Comparison of ENCODE assay signal across 21 mouse cellular contexts in genomic region chr17:12201086-12201485, GRCm38 (mm10).
DNase-seq lines count a peak whose midpoint lies in the region; ATAC-seq and TF ChIP-seq lines count a peak whose summit lies in the region.
"Had no signal": no experiment of that assay in that cellular context is flagged by ENCODE, and none has a peak within 500 bp of the region (broad histone marks: within the 10 kb centered on the region; RNA-seq: fewer than 3 reads in every experiment).

No protein-coding gene starts in this region.

- H3K4me1 ChIP-seq in limb, embryonic 14.5 days (ENCODE audit: control insufficient read depth, insufficient read depth, low read length), result peaks cover 32% of the 10 kb centered on the region
- peaks cover 53% of the 10 kb centered on the region for H3K4me1 ChIP-seq in limb, embryonic 10.5 days
- H3K4me1 ChIP-seq in G1E (ENCODE audit: insufficient read depth, low read depth, low read length), result peaks cover 79% of the 10 kb centered on the region
- peaks cover 46% of the 10 kb centered on the region for H3K4me1 ChIP-seq in liver, postnatal 0 days (ENCODE audit: insufficient read depth)

- H3K9ac ChIP-seq in limb, embryonic 14.5 days (ENCODE audit: low read depth, low read length, severe bottlenecking), result no peak overlapping the region
- H3K9ac ChIP-seq in liver, postnatal 0 days (replicated peaks), result no peak overlapping the region
- H3K9ac ChIP-seq: forebrain, embryonic 15.5 days; hindbrain, embryonic 12.5 days; intestine, embryonic 15.5 days; lung, embryonic 14.5 days; midbrain, embryonic 15.5 days had no signal

- DNase-seq in limb, embryonic 14.5 days (ENCODE audit: low spot score), result no peak
- no peak for DNase-seq in limb, embryonic 10.5 days (ENCODE audit: low spot score)
- peak; percentile 23 for DNase-seq in G1E (ENCODE audit: low spot score)
- DNase-seq in induced T-regulatory cell, adult 2 months (ENCODE audit: low read depth), result peak; percentile 32
- no peak for DNase-seq in liver, postnatal 0 days
- DNase-seq in spleen, postnatal 10 days (ENCODE audit: low spot score in 2 of 2), result no peak
- DNase-seq: adrenal gland, postnatal 36 days; cerebellum, adult 9-10 months; heart, adult 2 months; kidney, postnatal 10 days; left cerebral cortex, postnatal 4 days; lung, embryonic 14.5 days; lung, postnatal 4 days; right cerebral cortex, adult 18-20 months; thymus, adult 18-20 months had no signal

- TF ChIP-seq CTCF in G1E (IDR thresholded peaks at IDR 0.05; ENCODE audit: low read depth, low read length), result no peak
- no peak for TF ChIP-seq CTCF in liver, postnatal 0 days (IDR thresholded peaks at IDR 0.05; ENCODE audit: low read depth)

- 0 out of 2 replicates have a peak, but pooled peaks have one; percentile 16 for ATAC-seq in limb, embryonic 14.5 days (ENCODE audit: low FRiP score, low read depth)
- no peak for ATAC-seq in G1E (ENCODE audit: extremely low read depth, insufficient number of reproducible peaks, low FRiP score, poor library complexity, severe bottlenecking)
- ATAC-seq in liver, postnatal 0 days, result no peak
- ATAC-seq in megakaryocyte progenitor cell, adult 5-6 weeks (replicated peaks; ENCODE audit: poor library complexity), result no peak
- ATAC-seq: forebrain, embryonic 15.5 days; intestine, embryonic 15.5 days; midbrain, embryonic 15.5 days; Patski had no signal

- no peak for TF ChIP-seq EP300 in liver, postnatal 0 days (IDR thresholded peaks at IDR 0.05; ENCODE audit: low read depth)

- H3K27me3 ChIP-seq in limb, embryonic 14.5 days (ENCODE audit: control insufficient read depth, insufficient read depth, low read length), result no peaks in the 10 kb centered on the region
- H3K27me3 ChIP-seq in limb, embryonic 10.5 days (ENCODE audit: low read depth, poor library complexity, severe bottlenecking), result no peaks in the 10 kb centered on the region
- H3K27me3 ChIP-seq in G1E (ENCODE audit: insufficient read depth, low read length), result no peaks in the 10 kb centered on the region
- H3K27me3 ChIP-seq in liver, postnatal 0 days (ENCODE audit: insufficient read depth, low read length), result no peaks in the 10 kb centered on the region
- H3K27me3 ChIP-seq: forebrain, embryonic 15.5 days; hindbrain, embryonic 12.5 days; intestine, embryonic 15.5 days; midbrain, embryonic 15.5 days; Patski had no signal

- no peak for TF ChIP-seq POLR2A in limb, embryonic 14.5 days (IDR thresholded peaks at IDR 0.05; ENCODE audit: borderline replicate concordance, extremely low read depth, insufficient read depth, insufficient read length)

- no peak overlapping the region for H3K4me2 ChIP-seq in limb, embryonic 14.5 days (replicated peaks; ENCODE audit: low read depth, low read length, severe bottlenecking)
- no peak overlapping the region for H3K4me2 ChIP-seq in liver, postnatal 0 days (ENCODE audit: low read depth, low read length)
- H3K4me2 ChIP-seq: forebrain, embryonic 15.5 days; hindbrain, embryonic 12.5 days; intestine, embryonic 15.5 days; lung, embryonic 14.5 days; midbrain, embryonic 15.5 days had no signal

- WGBS in limb, embryonic 14.5 days, result 78% methylated on average over 1 of the region's 1 CpGs
- 89% methylated on average over 1 of the region's 1 CpGs for WGBS in limb, embryonic 10.5 days
- 73% methylated on average over 1 of the region's 1 CpGs for WGBS in liver, postnatal 0 days (ENCODE audit: insufficient replicate concordance)

- no peak overlapping the region for H3K27ac ChIP-seq in limb, embryonic 14.5 days (replicated peaks; ENCODE audit: low read depth, low read length)
- no peak overlapping the region for H3K27ac ChIP-seq in limb, embryonic 10.5 days
- peak overlapping the region; percentile 99; the same call in 1 of the 2 replicates for H3K27ac ChIP-seq in liver, postnatal 0 days (ENCODE audit: low read depth)
- H3K27ac ChIP-seq: forebrain, embryonic 15.5 days; heart, adult 2 months; hindbrain, embryonic 12.5 days; intestine, embryonic 15.5 days; midbrain, embryonic 15.5 days had no signal

- no peak overlapping the region for H3K4me3 ChIP-seq in limb, embryonic 14.5 days (replicated peaks; ENCODE audit: low read length)
- no peak overlapping the region for H3K4me3 ChIP-seq in limb, embryonic 10.5 days
- no peak overlapping the region for H3K4me3 ChIP-seq in G1E (ENCODE audit: low read depth, low read length)
- no peak overlapping the region for H3K4me3 ChIP-seq in liver, postnatal 0 days (ENCODE audit: low read depth, low read length)
- H3K4me3 ChIP-seq: forebrain, embryonic 15.5 days; heart, adult 2 months; hindbrain, embryonic 12.5 days; intestine, embryonic 15.5 days; midbrain, embryonic 15.5 days had no signal

- H3K36me3 ChIP-seq in limb, embryonic 14.5 days (ENCODE audit: control insufficient read depth, insufficient read depth, low read length), result peaks cover 10% of the 10 kb centered on the region; the same call in 1 of the 2 replicates
- peaks cover 26% of the 10 kb centered on the region for H3K36me3 ChIP-seq in limb, embryonic 10.5 days
- peaks cover 61% of the 10 kb centered on the region for H3K36me3 ChIP-seq in G1E (replicated peaks)
- peaks cover 2% of the 10 kb centered on the region for H3K36me3 ChIP-seq in liver, postnatal 0 days (replicated peaks; ENCODE audit: insufficient read depth, low read length)
- H3K36me3 ChIP-seq: intestine, embryonic 15.5 days; midbrain, embryonic 15.5 days had no signal

- no peaks in the 10 kb centered on the region for H3K9me3 ChIP-seq in limb, embryonic 14.5 days (ENCODE audit: control insufficient read depth, low read length)
- H3K9me3 ChIP-seq in limb, embryonic 10.5 days (replicated peaks), result no peaks in the 10 kb centered on the region
- H3K9me3 ChIP-seq in G1E (replicated peaks), result peaks cover 5% of the 10 kb centered on the region; the same call in 1 of the 2 replicates
- H3K9me3 ChIP-seq in liver, postnatal 0 days (ENCODE audit: low read length), result no peaks in the 10 kb centered on the region
- H3K9me3 ChIP-seq: forebrain, embryonic 15.5 days; hindbrain, embryonic 12.5 days; intestine, embryonic 15.5 days; midbrain, embryonic 15.5 days had no signal

Comparison
In these comparisons a context has a peak if more than half of its experiments do, and no peak if none do; other contexts are left out.
1. DNase-seq: peak in G1E (single experiment) and induced T-regulatory cell, adult 2 months (single experiment); none in limb, embryonic 14.5 days (single experiment), limb, embryonic 10.5 days (single experiment), liver, postnatal 0 days (single experiment) and spleen, postnatal 10 days (0 of 2).